Mouse (Mus musculus) activated CD4-positive, CD25-positive, alpha-beta regulatory T cell (primary cell): ENCODE measurements around the gene Tmem131. TPM values are rescaled to one million over a fixed set of nuclear protein-coding genes. Genes with fewer than 3 reads are reported as not detected.

Experiments used
- polyA plus RNA-seq, 2 experiments: library from polyadenylated mRNA; unstranded; fragments of 100-300 nt; shearing (Covaris generic); gene quantifications; one replicate each; pipeline ENCODE4 v1.2.1; 2017

Tmem131 gene
- 10 to 100 TPM; 27.9 to 39.4 TPM for polyA plus RNA-seq

DNA sequence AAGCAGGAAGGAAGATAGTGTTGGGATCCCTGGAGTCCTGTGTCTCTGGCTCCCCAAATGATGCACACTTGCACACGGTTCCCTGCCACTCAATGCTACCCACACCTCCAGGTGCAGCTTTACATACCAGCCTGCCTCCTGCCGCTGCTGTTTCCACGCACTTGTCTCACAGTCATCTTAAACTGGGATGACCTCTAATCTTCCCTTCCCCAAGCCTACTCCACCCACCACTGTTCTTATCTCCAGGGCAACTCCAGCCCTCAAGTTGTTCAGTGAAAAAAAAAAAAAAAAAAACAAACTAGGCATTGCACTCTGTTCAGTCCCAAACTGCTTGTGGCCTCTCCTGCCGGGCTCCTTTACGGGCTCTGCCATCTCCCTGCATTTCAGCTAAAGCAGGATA, at the start of gene Tmem131:
Tmem131 (minus strand) TSS at position 14 of the 400 bp plus-strand sequence.

DNA sequence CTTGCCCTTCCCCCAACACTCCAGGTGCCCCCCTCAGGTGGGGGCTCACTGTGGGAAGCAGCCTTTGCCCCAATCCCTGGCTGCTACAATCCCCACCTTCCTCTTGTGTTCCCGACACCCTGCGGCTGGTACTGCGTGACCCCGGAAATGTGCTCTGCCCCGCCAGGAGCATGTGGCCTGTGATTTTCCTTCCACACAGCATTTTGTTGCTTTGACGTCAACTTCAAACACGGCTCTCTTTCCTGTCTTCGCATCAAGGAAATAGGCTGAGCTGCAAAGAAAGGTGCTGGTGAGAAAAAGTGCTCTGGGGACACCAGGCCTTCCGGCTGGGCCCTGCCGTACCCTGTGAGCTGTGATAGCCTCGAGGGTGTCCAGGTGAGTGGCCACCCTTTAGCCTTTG, 181.9 kb downstream of the Tmem131 start, which contains the start of gene Zap70:
Zap70 (plus strand) TSS at position 231 of the 400 bp plus-strand sequence.

Other genes with a start within 250 kb of the Tmem131 start
- under 1 TPM in 1 of 2 experiments, not detected in 1; 0.28 TPM for gene 4933424G06Rik, start 233.5 kb downstream of the Tmem131 start, polyA plus RNA-seq
- gene Actr1b, start 229.2 kb downstream of the Tmem131 start, polyA plus RNA-seq = 10 to 100 TPM; 50.1 to 58.2 TPM
- gene Zap70, start 181.9 kb downstream of the Tmem131 start, polyA plus RNA-seq = 100 to 1,000 TPM; 207 to 227 TPM
- 1 to 10 TPM in 1 of 2 experiments, under 1 TPM in 1; 0.85 to 1.9 TPM for gene Vwa3b, start 82.9 kb upstream of the Tmem131 start, polyA plus RNA-seq